Mouse (Mus musculus) neural tube, embryonic 12.5 days (tissue): Measurements from ENCODE around the gene Rep15. TPM values are rescaled to one million over a fixed set of nuclear protein-coding genes. Genes with fewer than 3 reads are reported as not detected.

Source experiments
- ATAC-seq: fragments of 200-750 bp; cut with Nextera tagmentation; 2 replicates; pipeline ENCODE4 v1.8.0; 2017; ENCODE audit warnings: low read depth, mild to moderate bottlenecking, moderate TSS enrichment, moderate library complexity; ENCODE audit not compliant: low FRiP score
- H3K27ac ChIP-seq: fragments of 300-500 bp; sonication (generic); 2 replicates; pipeline ENCODE4 v1.5.1; 2016
- H3K27me3 ChIP-seq: fragments of 300-500 bp; sonication (generic); replicated peaks from 2 replicates; pipeline ENCODE4 v1.6.1; 2016; ENCODE audit warnings: mild to moderate bottlenecking
- H3K36me3 ChIP-seq: fragments of 300-500 bp; sonication (generic); 2 replicates; pipeline ENCODE4 v1.6.1; 2016; ENCODE audit warnings: mild to moderate bottlenecking
- H3K4me1 ChIP-seq: fragments of 300-500 bp; sonication (generic); 2 replicates; pipeline ENCODE4 v1.6.1; 2016
- H3K4me2 ChIP-seq: fragments of 300-500 bp; sonication (generic); replicated peaks from 2 replicates; pipeline ENCODE4 v1.6.1; 2016; ENCODE audit warnings: mild to moderate bottlenecking
- H3K4me3 ChIP-seq: fragments of 300-500 bp; sonication (generic); 2 replicates; pipeline ENCODE4 v1.5.1; 2016
- H3K9ac ChIP-seq: fragments of 300-500 bp; sonication (generic); 2 replicates; pipeline ENCODE4 v1.6.1; 2016; ENCODE audit warnings: mild to moderate bottlenecking
- H3K9me3 ChIP-seq: fragments of 300-500 bp; sonication (generic); 2 replicates; pipeline ENCODE4 v1.6.1; 2016; ENCODE audit warnings: mild to moderate bottlenecking
- WGBS: fragments of 180-500 bp; shearing (Covaris S2); methylation state at CpG from one replicate; pipeline ENCODE4 v1.1.7; 2016; 5-methylcytosine and 5-hydroxymethylcytosine counted together
- polyA plus RNA-seq: library from polyadenylated mRNA; unstranded; fragments of >200 nt; fragmentation: Nextera tagmentation; extraction: Ambion mirVana; gene quantifications from 2 replicates; pipeline ENCODE4 v1.2.1, GENCODE M21; 2016

Gene Rep15
- polyA plus RNA-seq, 1 experiment from 2014 or later, result 0.75 TPM

GRCm38 (mm10) chr6:147064226-147064943, 32.0 kb downstream of the Rep15 start:
- Histone ChIP-seq H3K36me3 (peaks cover 33% of the 10 kb centered on the region), H3K9ac (no peak overlapping the region), H3K9me3 (no peaks in the 10 kb centered on the region), H3K4me3 (no peak overlapping the region), H3K27ac (no peak overlapping the region), H3K4me2 (no peak overlapping the region), H3K4me1 (0 out of 2 replicates have a peak, but pooled peaks cover 3% of the 10 kb centered on the region), H3K27me3 (no peaks in the 10 kb centered on the region)
- ATAC-seq, result no peak
- 73% methylated on average over 10 of the region's 10 CpGs for WGBS

GRCm38 (mm10) chr6:147064944-147065261, 32.5 kb downstream of the Rep15 start:
- Histone ChIP-seq H3K4me1 (0 out of 2 replicates have a peak, but pooled peaks cover 3% of the 10 kb centered on the region), H3K9me3 (no peaks in the 10 kb centered on the region), H3K27ac (no peak overlapping the region), H3K4me3 (no peak overlapping the region), H3K36me3 (peaks cover 33% of the 10 kb centered on the region), H3K27me3 (no peaks in the 10 kb centered on the region), H3K9ac (no peak overlapping the region), H3K4me2 (no peak overlapping the region)
- ATAC-seq, result no peak
- 60% methylated on average over 6 of the region's 6 CpGs for WGBS

GRCm38 (mm10) chr6:147075808-147076387, 43.5 kb downstream of the Rep15 start:
- H3K9ac ChIP-seq, result no peak overlapping the region
- H3K4me3 ChIP-seq, result no peak overlapping the region
- WGBS, result 53% methylated on average over 5 of the region's 5 CpGs
- no peaks in the 10 kb centered on the region for H3K27me3 ChIP-seq
- ATAC-seq, result no peak; the same call in 1 of the 2 replicates
- no peaks in the 10 kb centered on the region for H3K4me1 ChIP-seq
- no peak overlapping the region for H3K4me2 ChIP-seq
- no peaks in the 10 kb centered on the region for H3K9me3 ChIP-seq
- H3K27ac ChIP-seq, result no peak overlapping the region
- peaks cover 22% of the 10 kb centered on the region for H3K36me3 ChIP-seq

- Histone ChIP-seq H3K9ac (no peak overlapping the region), H3K36me3 (peaks cover 12% of the 10 kb centered on the region), H3K27ac (no peak overlapping the region), H3K4me2 (no peak overlapping the region), H3K27me3 (no peaks in the 10 kb centered on the region), H3K4me3 (no peak overlapping the region), H3K9me3 (no peaks in the 10 kb centered on the region), H3K4me1 (no peaks in the 10 kb centered on the region)
- ATAC-seq, result no peak
- 76% methylated on average over 8 of the region's 8 CpGs for WGBS
Observed at GRCm38 (mm10) chr6:147076878-147077277, 44.5 kb downstream of the Rep15 start.

- no peaks in the 10 kb centered on the region for H3K4me1 ChIP-seq
- no peaks in the 10 kb centered on the region for H3K36me3 ChIP-seq
- no peak overlapping the region for H3K4me3 ChIP-seq
- H3K9me3 ChIP-seq, result no peaks in the 10 kb centered on the region
- no peak for ATAC-seq
- no peak overlapping the region for H3K27ac ChIP-seq
- no peaks in the 10 kb centered on the region for H3K27me3 ChIP-seq
- 92% methylated on average over 10 of the region's 10 CpGs for WGBS
- no peak overlapping the region for H3K9ac ChIP-seq
- no peak overlapping the region for H3K4me2 ChIP-seq
Observed at GRCm38 (mm10) chr6:147079919-147080318, 47.5 kb downstream of the Rep15 start.

Other genes starting within 250 kb of the Rep15 start
- gene Arntl2, start 236.5 kb upstream of the Rep15 start, polyA plus RNA-seq, result 1.9 and 2.5 TPM in 2 replicates
- not detected in 2 replicates for gene Smco2, start 182.5 kb upstream of the Rep15 start, polyA plus RNA-seq
- gene Ppfibp1, start 144.1 kb upstream of the Rep15 start, polyA plus RNA-seq, result 21.1 and 22.5 TPM in 2 replicates
- 0.13 TPM in 1 of 2 replicates, not detected in the other for gene 1700034J05Rik, start 78.2 kb upstream of the Rep15 start, polyA plus RNA-seq
- 70.5 and 71.4 TPM in 2 replicates for gene Mrps35, start 10.2 kb downstream of the Rep15 start, polyA plus RNA-seq
- gene Mansc4, start 54.4 kb downstream of the Rep15 start, polyA plus RNA-seq, result 0.18 and 0.51 TPM in 2 replicates
- 6.9 and 8.4 TPM in 2 replicates for gene Klhl42, start 58.8 kb downstream of the Rep15 start, polyA plus RNA-seq
- gene Pthlh, start 231.6 kb downstream of the Rep15 start, polyA plus RNA-seq, result 1.7 and 2.2 TPM in 2 replicates